Mouse (Mus musculus) intestine, postnatal 0 days (tissue): ENCODE results near the gene Pou6f1. TPM values are rescaled to one million over a fixed set of nuclear protein-coding genes. Genes with fewer than 3 reads are reported as not detected.
"Not testable (repeated sequence)": the region's sequence is repeated elsewhere in the genome, so short reads cannot be mapped to it uniquely, and the experiment has no call there.

Source experiments
- ATAC-seq: fragments of 200-750 bp; cut with Nextera tagmentation; 2 replicates; pipeline ENCODE4 v1.8.0; 2017; ENCODE audit warnings: mild to moderate bottlenecking, moderate TSS enrichment, moderate library complexity
- H3K27ac ChIP-seq: fragments of 300-500 bp; sonication (generic); 2 replicates; pipeline ENCODE4 v1.5.1; 2014; ENCODE audit warnings: mild to moderate bottlenecking, low read depth, low read length, moderate library complexity
- H3K27me3 ChIP-seq: fragments of 300-500 bp; sonication (generic); replicated peaks from 2 replicates; pipeline ENCODE4 v1.6.1; 2014; ENCODE audit warnings: low read length, mixed read lengths; ENCODE audit not compliant: control insufficient read depth, insufficient read depth
- H3K36me3 ChIP-seq: fragments of 300-500 bp; sonication (generic); 2 replicates; pipeline ENCODE4 v1.6.1; 2014; ENCODE audit warnings: mild to moderate bottlenecking, moderate library complexity; ENCODE audit not compliant: control insufficient read depth, insufficient read depth
- H3K4me1 ChIP-seq: fragments of 300-500 bp; sonication (generic); replicated peaks from 2 replicates; pipeline ENCODE4 v1.6.1; 2014; ENCODE audit warnings: antibody characterized with exemption, low read length, mixed read lengths; ENCODE audit not compliant: control insufficient read depth, insufficient read depth
- H3K4me2 ChIP-seq: fragments of 300-500 bp; sonication (generic); replicated peaks from 2 replicates; pipeline ENCODE4 v1.6.1; 2014; ENCODE audit warnings: low read depth, mild to moderate bottlenecking, moderate library complexity
- H3K4me3 ChIP-seq: fragments of 300-500 bp; sonication (generic); 2 replicates; pipeline ENCODE4 v1.5.1; 2014; ENCODE audit warnings: low read depth, low read length
- H3K9ac ChIP-seq: fragments of 300-500 bp; sonication (generic); 2 replicates; pipeline ENCODE4 v1.6.1; 2014; ENCODE audit warnings: mild to moderate bottlenecking, low read depth, low read length
- H3K9me3 ChIP-seq: fragments of 300-500 bp; sonication (generic); 2 replicates; pipeline ENCODE4 v1.6.1; 2016; ENCODE audit warnings: mixed run types; ENCODE audit not compliant: control insufficient read depth
- CTCF ChIP-seq: sonication (generic); IDR thresholded peaks from 2 replicates; pipeline ENCODE4 v1.5.1; 2016; ENCODE audit warnings: low read depth, mild to moderate bottlenecking, control low read depth, antibody characterized with exemption, moderate library complexity
- WGBS: fragments of 180-500 bp; shearing (Covaris S2); extraction: QIAGEN DNeasy Blood & Tissue Kit; methylation state at CpG from one replicate; pipeline ENCODE4 v1.1.7; 2014; 5-methylcytosine and 5-hydroxymethylcytosine counted together
- polyA plus RNA-seq: library from polyadenylated mRNA; unstranded; fragments of >200 nt; fragmentation: Nextera tagmentation; extraction: Ambion mirVana; gene quantifications from 2 replicates; pipeline ENCODE4 v1.2.1, GENCODE M21; 2015

Gene Pou6f1
- polyA plus RNA-seq, 1 experiment from 2014 or later, result 3.0 TPM

GRCm38 (mm10) chr15:100557705-100558433 is 41.9 kb downstream of the Pou6f1 start:
- H3K9ac ChIP-seq, result no peak overlapping the region
- H3K9me3 ChIP-seq, result no peaks in the 10 kb centered on the region
- no peak overlapping the region for H3K4me3 ChIP-seq
- H3K27ac ChIP-seq, result no peak overlapping the region
- no peak overlapping the region for H3K4me2 ChIP-seq
- H3K4me1 ChIP-seq, result no peaks in the 10 kb centered on the region
- H3K36me3 ChIP-seq, result no peaks in the 10 kb centered on the region
- no peaks in the 10 kb centered on the region for H3K27me3 ChIP-seq
- TF ChIP-seq CTCF, result no peak
- no peak for ATAC-seq
- 70% methylated on average over 5 of the region's 5 CpGs for WGBS

DNA sequence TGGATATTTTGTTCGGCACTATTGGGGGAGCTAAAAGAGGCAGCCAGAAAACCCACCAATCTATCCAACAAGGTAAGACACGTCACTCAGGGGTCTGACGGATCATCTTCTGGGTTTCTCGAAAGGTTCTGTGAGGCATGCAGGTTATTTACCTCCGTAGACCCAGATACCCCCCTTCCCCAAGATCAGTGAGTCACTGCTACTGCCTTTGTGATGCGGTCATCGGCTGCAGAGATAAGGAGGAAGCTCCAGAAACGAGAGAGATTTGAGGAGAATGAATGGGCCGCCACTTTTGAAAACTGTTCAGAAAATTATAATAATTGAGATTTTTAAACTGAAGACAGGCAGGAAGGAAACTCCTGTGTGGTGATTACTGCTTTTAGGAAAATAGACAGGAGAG is 43.4 kb downstream of the Pou6f1 start:
- WGBS, result 81% methylated on average over 9 of the region's 9 CpGs
- no peaks in the 10 kb centered on the region for H3K4me1 ChIP-seq

DNA sequence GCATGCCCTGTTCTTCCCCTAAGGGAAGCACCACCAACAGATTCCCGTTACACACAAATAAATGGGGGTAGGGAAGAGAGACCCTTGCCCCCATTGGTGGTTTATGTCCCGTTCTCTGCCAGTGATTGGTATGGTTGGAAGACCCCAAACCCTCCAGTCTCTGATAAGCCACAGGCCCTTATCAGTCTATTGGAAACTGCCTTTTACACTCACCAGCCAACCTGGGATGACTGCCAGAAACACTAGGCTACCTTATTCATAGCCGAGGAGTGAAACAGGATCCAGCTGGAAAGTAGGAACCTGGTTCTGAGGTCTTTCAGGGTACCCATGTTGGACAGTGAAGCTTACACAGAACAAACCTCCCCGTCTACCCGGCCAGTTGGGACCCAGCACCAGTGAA is 43.8 kb downstream of the Pou6f1 start:
- H3K27ac ChIP-seq, result no peak overlapping the region
- ATAC-seq, result no peak

More for the DNA sequence above, 43.4 kb downstream of the Pou6f1 start:
- no peaks in the 10 kb centered on the region for H3K27me3 ChIP-seq
- H3K9me3 ChIP-seq, result no peaks in the 10 kb centered on the region
- H3K36me3 ChIP-seq, result no peaks in the 10 kb centered on the region
- no peak for ATAC-seq
- no peak for TF ChIP-seq CTCF
- H3K27ac ChIP-seq, result no peak overlapping the region
- no peak overlapping the region for H3K4me2 ChIP-seq
- H3K4me3 ChIP-seq, result no peak overlapping the region
- H3K9ac ChIP-seq, result no peak overlapping the region

DNA sequence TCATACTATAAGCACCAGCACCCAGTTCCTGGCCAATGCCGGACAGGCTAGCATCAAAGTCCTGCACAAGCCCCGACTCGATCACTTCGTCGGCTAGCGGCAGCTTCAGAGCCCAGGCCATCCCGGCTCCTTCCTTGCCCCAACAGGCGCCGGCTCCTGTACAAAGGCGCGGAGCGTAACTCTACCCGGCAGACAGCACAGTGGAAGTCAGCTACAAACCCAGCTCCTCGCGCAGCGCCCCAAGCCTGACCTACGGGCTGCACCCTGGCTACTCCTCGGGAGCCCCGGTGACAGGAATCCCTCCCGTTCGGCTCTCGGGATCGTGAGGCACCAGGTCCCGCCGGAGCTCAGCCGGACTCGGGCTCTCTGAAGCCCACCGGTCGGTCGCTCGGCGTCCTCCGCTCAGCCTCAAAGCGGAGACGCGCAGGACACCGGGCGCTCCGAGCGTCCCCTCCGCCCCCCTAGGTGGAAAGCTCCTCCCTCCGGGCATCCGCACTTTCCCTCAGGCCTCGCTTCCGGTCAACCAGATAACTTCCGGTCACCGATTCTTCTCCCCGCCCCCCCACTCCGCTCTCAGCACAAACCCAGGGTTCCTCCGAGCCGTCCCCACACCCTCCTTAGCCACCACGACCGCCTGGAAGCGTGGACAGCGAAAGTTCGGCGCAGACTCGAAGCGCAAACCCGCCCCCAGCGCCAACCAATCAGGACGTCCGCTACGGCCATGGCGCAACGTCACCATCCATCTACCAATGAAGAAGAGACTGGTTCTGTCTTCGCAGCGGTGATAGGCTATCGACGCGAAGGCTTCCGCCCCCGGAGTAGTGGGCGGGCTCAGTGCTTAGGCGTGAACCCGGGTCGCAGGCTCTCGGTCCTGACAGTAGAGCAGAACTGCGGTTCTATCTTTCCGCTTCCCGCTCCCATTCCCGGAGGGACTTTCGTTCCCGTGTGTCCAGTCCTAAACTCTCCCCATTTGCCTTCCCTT is 48.2 kb downstream of the Pou6f1 start, which contains the start of gene Tfcp2:
TSS of gene Tfcp2 (minus strand) at position 683 of the 982 bp plus-strand sequence.
- peak; percentile 99 for ATAC-seq
- Histone ChIP-seq H3K27me3 (no peaks in the 10 kb centered on the region), H3K4me2 (peak within 1 kb of the TSS; percentile 74), H3K9ac (peak within 1 kb of the TSS; percentile 82), H3K9me3 (no peaks in the 10 kb centered on the region), H3K4me1 (peaks cover 5% of the 10 kb centered on the region; the same call in 1 of the 2 replicates), H3K4me3 (peak within 1 kb of the TSS; percentile 66), H3K27ac (peak within 1 kb of the TSS; percentile 68), H3K36me3 (peaks cover 5% of the 10 kb centered on the region; the same call in 1 of the 2 replicates)
- under 1% methylated on average over 84 of the region's 84 CpGs for WGBS
- no peak for TF ChIP-seq CTCF

More for the DNA sequence above, 43.8 kb downstream of the Pou6f1 start:
- H3K9me3 ChIP-seq, result no peaks in the 10 kb centered on the region
- no peaks in the 10 kb centered on the region for H3K36me3 ChIP-seq
- H3K9ac ChIP-seq, result no peak overlapping the region
- H3K27me3 ChIP-seq, result no peaks in the 10 kb centered on the region
- H3K4me2 ChIP-seq, result no peak overlapping the region
- TF ChIP-seq CTCF, result no peak
- peaks cover 2% of the 10 kb centered on the region; the same call in 1 of the 2 replicates for H3K4me1 ChIP-seq
- 86% methylated on average over 5 of the region's 5 CpGs for WGBS
- H3K4me3 ChIP-seq, result no peak overlapping the region

GRCm38 (mm10) chr15:100550280-100550679 is 49.5 kb downstream of the Pou6f1 start:
- H3K4me1 ChIP-seq, result peaks cover 5% of the 10 kb centered on the region; the same call in 1 of the 2 replicates

GRCm38 (mm10) chr15:100543651-100544030 is 56.1 kb downstream of the Pou6f1 start:
- not testable (repeated sequence) for H3K27me3 ChIP-seq, H3K9me3 ChIP-seq, H3K4me3 ChIP-seq, H3K9ac ChIP-seq, H3K27ac ChIP-seq, ATAC-seq, H3K4me1 ChIP-seq, H3K4me2 ChIP-seq, H3K36me3 ChIP-seq
- 94% methylated on average over 14 of the region's 14 CpGs for WGBS

More at GRCm38 (mm10) chr15:100550280-100550679, 49.5 kb downstream of the Pou6f1 start:
- Histone ChIP-seq H3K9me3 (no peaks in the 10 kb centered on the region), H3K36me3 (peaks cover 5% of the 10 kb centered on the region; the same call in 1 of the 2 replicates), H3K27me3 (no peaks in the 10 kb centered on the region), H3K27ac (no peak overlapping the region), H3K4me2 (peak overlapping the region; percentile 74; the same call in 1 of the 2 replicates), H3K4me3 (no peak overlapping the region), H3K9ac (no peak overlapping the region)
- 94% methylated on average over 4 of the region's 4 CpGs for WGBS
- peak; percentile 35 for TF ChIP-seq CTCF
- no peak for ATAC-seq

DNA sequence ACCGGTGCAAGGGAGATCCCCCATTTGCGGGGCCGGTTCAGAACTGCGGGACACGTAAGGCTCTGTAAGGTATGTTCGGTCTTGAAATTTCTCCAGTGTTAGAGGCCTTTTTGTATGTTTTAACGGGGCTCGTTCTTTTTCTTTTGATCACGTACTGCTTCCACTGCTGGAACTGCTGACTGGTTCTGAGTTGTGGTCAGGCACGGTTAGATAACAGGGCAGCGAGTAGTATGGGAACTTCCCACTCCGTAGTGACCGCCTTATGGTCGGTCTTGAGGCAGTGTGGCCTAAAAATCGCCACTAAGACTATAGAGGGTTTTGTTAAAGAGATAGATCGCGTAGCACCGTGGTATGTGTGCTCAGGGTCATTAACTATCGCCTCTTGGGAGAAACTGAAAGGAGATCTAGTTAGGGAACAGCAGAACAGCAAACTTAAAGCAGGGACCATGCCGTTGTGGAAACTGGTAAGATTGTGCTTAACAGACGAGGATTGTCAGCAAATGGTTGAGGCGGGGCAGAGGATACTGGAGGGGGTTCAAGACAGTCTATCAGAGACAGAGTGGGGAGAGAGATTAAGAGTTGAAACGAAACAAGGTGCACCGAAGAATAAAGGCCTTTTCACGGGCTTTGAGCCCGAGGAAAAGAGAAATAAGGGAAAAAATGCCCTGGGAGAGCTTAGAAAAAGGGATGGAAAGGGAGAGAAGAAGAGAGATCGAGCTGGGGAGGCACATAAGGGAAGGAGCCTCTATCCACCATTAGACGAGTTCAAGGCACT is 56.7 kb downstream of the Pou6f1 start:
- not testable (repeated sequence) for H3K4me1 ChIP-seq, H3K27ac ChIP-seq, H3K4me3 ChIP-seq, ATAC-seq, H3K9me3 ChIP-seq, H3K4me2 ChIP-seq, H3K9ac ChIP-seq, H3K36me3 ChIP-seq, H3K27me3 ChIP-seq
- WGBS, result 96% methylated on average over 25 of the region's 28 CpGs
